Mouse (Mus musculus): Measurements from ENCODE around the gene Tbata. TPM values are rescaled to one million over a fixed set of nuclear protein-coding genes. Genes with fewer than 3 reads are reported as not detected.

The Tbata gene
- polyA plus RNA-seq, 1 experiment = not detected

DNA sequence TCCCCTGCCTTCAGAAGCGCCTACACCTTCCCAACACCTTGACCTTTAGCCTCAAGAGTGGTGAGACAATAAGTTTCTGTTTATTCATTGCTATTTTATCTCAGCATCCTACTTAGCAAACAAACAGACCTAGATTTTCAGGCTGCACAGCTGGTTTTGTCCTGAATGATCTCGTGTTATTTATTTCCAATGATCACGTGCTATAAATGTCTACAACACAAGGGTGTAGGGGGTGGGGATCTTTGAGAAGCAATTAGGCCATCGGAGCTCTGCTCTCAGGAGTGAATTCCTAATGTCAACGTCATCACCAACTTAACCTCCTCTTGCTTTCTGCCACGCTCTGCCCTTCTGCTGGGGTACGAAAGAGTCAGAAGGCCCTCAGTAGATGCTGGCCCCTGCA is 11.7 kb upstream of the Tbata start:
- H3K27me3 ChIP-seq (ENCODE audit: control insufficient read depth, insufficient read depth, low read length) = no peaks in the 10 kb centered on the region
- DNase-seq (ENCODE audit: low read depth in 1 of 2, low spot score in 2 of 2) = no peak
- H3K4me1 ChIP-seq (ENCODE audit: control insufficient read depth, insufficient read depth, insufficient read length) = no peaks in the 10 kb centered on the region
- H3K36me3 ChIP-seq (ENCODE audit: control insufficient read depth, insufficient read depth, low read length) = no peaks in the 10 kb centered on the region
- no peak overlapping the region for H3K4me3 ChIP-seq (ENCODE audit: extremely low read depth, insufficient read depth, insufficient read length)
- TF ChIP-seq CTCF (IDR thresholded peaks at IDR 0.05; ENCODE audit: extremely low read depth, insufficient read depth, insufficient read length, insufficient replicate concordance) (no peak), POLR2A (IDR thresholded peaks at IDR 0.05; ENCODE audit: low read depth, low read length) (no peak)
- H3K27ac ChIP-seq (ENCODE audit: insufficient read depth, low read length) = no peak overlapping the region
- WGBS = 86% methylated on average over 7 of the region's 7 CpGs

DNA sequence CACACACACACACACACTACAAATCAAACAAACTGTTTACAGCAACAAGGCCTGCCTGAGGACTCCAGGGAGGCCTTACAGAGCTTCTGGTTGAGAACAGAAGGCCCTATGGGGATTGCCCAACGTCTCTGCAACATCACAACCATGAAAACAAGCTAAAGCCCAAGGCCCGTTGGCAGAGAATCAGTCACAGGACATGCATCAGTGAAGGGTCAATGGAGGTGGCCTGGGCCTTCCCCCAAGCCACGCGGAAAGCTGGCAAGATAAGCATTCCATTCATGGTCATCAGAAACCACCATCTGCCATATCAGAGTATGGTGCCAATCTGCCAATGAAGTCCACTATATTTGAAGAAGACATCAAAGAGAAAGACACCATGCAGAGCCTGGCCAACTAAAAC is 11.1 kb upstream of the Tbata start:
- DNase-seq (ENCODE audit: low read depth in 1 of 2, low spot score in 2 of 2) = no peak

DNA sequence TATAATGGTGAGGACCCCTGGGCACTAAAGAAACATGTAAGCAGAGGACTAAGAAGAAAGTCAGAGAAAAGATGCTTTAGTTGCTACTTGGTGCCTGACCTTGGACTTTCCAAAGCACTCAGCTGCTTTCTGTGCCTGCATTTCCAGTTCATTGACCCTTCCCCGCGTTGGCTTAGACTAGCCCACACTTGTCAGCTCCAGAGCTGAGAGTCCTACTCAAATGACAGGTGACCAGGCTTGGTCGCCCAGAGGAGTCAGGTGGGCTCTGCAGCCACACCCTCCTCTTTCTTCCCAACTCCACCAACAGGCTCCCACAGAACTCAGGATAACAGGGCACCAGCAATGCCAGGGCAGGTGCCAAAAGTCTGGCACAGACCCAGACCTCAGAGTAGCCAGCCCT is 9.4 kb upstream of the Tbata start:
- Histone ChIP-seq H3K4me1 (ENCODE audit: control insufficient read depth, insufficient read depth, insufficient read length) (no peaks in the 10 kb centered on the region), H3K27me3 (ENCODE audit: control insufficient read depth, insufficient read depth, low read length) (no peaks in the 10 kb centered on the region), H3K4me3 (ENCODE audit: extremely low read depth, insufficient read depth, insufficient read length) (no peak overlapping the region), H3K36me3 (ENCODE audit: control insufficient read depth, insufficient read depth, low read length) (no peaks in the 10 kb centered on the region), H3K27ac (ENCODE audit: insufficient read depth, low read length) (no peak overlapping the region)
- no peak for DNase-seq (ENCODE audit: low read depth in 1 of 2, low spot score in 2 of 2)
- 85% methylated on average over 3 of the region's 3 CpGs for WGBS
- TF ChIP-seq CTCF (IDR thresholded peaks at IDR 0.05; ENCODE audit: extremely low read depth, insufficient read depth, insufficient read length, insufficient replicate concordance) (no peak), POLR2A (IDR thresholded peaks at IDR 0.05; ENCODE audit: low read depth, low read length) (no peak)

More for the DNA sequence above, 11.1 kb upstream of the Tbata start:
- TF ChIP-seq POLR2A (IDR thresholded peaks at IDR 0.05; ENCODE audit: low read depth, low read length) (no peak), CTCF (IDR thresholded peaks at IDR 0.05; ENCODE audit: extremely low read depth, insufficient read depth, insufficient read length, insufficient replicate concordance) (no peak)
- H3K4me3 ChIP-seq (ENCODE audit: extremely low read depth, insufficient read depth, insufficient read length) = no peak overlapping the region
- no peak overlapping the region for H3K27ac ChIP-seq (ENCODE audit: insufficient read depth, low read length)
- no peaks in the 10 kb centered on the region for H3K4me1 ChIP-seq (ENCODE audit: control insufficient read depth, insufficient read depth, insufficient read length)
- no peaks in the 10 kb centered on the region for H3K27me3 ChIP-seq (ENCODE audit: control insufficient read depth, insufficient read depth, low read length)
- 89% methylated on average over 4 of the region's 4 CpGs for WGBS
- H3K36me3 ChIP-seq (ENCODE audit: control insufficient read depth, insufficient read depth, low read length) = no peaks in the 10 kb centered on the region

DNA sequence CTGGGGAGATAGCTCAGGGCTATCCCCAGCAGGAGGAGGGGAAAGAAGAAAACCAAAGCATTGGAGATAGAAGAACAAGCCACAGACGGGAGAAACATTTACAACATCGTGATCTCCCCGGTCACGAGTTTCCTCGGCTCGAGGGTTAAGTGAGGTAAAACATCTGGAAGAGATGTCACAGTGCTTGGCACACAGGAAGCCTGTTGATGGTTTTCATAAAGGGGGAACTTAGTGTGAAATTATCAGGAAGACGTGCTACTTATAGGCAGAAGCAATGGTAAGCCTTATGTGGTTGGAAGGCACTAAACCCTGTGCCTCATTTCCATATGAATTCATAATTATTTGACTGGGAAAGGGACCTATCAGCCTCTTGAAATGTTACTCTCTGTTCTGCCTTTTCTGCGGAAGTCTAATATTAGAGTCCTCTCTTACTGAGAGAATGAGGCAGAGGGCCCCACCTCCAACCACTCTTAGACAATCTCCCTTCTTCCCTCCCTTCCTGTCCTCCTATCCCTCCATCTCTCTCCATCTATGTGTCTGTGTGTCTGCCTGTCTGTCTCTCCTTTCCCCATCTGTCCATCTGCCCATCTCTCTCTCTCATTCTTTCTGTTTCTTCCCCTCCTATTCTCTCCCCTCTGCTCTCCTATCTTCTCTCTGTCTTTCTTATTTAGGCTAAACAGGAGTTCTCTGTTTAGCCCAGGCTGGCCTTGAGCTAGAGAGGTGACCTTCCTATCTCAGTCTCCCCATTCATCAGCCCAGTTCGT is 4.2 kb upstream of the Tbata start:
- Histone ChIP-seq H3K27me3 (ENCODE audit: control insufficient read depth, insufficient read depth, low read length) (no peaks in the 10 kb centered on the region), H3K4me3 (ENCODE audit: extremely low read depth, insufficient read depth, insufficient read length) (no peak overlapping the region), H3K36me3 (ENCODE audit: control insufficient read depth, insufficient read depth, low read length) (no peaks in the 10 kb centered on the region), H3K4me1 (ENCODE audit: control insufficient read depth, insufficient read depth, insufficient read length) (no peaks in the 10 kb centered on the region; the same call in 1 of the 2 replicates), H3K27ac (ENCODE audit: insufficient read depth, low read length) (no peak overlapping the region)
- DNase-seq (ENCODE audit: low read depth in 1 of 2, low spot score in 2 of 2) = no peak
- no peak for TF ChIP-seq CTCF (IDR thresholded peaks at IDR 0.05; ENCODE audit: extremely low read depth, insufficient read depth, insufficient read length, insufficient replicate concordance)
- TF ChIP-seq POLR2A (IDR thresholded peaks at IDR 0.05; ENCODE audit: low read depth, low read length) = no peak
- 15% methylated on average over 9 of the region's 9 CpGs for WGBS

DNA sequence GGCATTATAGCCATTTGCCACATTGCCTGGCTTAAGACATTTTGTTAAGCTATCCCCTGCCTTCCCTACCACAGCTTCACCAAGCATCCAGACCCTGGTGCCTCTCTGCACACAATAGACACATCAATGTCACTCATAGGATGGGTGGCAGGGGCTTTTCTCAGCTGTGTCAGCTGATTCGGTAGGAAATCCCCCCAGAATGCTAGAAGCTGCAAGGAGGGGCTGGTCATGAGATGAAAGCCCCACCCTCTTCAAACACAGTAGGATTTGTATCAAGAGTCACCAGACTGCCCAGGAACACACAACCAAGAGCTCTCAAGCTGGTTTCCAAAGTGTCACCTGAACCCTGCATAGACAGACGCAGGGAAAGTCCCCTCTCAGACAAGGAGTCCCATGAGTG is 3.4 kb upstream of the Tbata start:
- H3K27me3 ChIP-seq (ENCODE audit: control insufficient read depth, insufficient read depth, low read length) = no peaks in the 10 kb centered on the region
- no peak for TF ChIP-seq POLR2A (IDR thresholded peaks at IDR 0.05; ENCODE audit: low read depth, low read length)
- no peak for TF ChIP-seq CTCF (IDR thresholded peaks at IDR 0.05; ENCODE audit: extremely low read depth, insufficient read depth, insufficient read length, insufficient replicate concordance)
- WGBS = 71% methylated on average over 2 of the region's 2 CpGs
- no peak overlapping the region for H3K27ac ChIP-seq (ENCODE audit: insufficient read depth, low read length)
- no peaks in the 10 kb centered on the region for H3K36me3 ChIP-seq (ENCODE audit: control insufficient read depth, insufficient read depth, low read length)
- H3K4me3 ChIP-seq (ENCODE audit: extremely low read depth, insufficient read depth, insufficient read length) = no peak overlapping the region
- DNase-seq (ENCODE audit: low read depth in 1 of 2, low spot score in 2 of 2) = no peak
- no peaks in the 10 kb centered on the region; the same call in 1 of the 2 replicates for H3K4me1 ChIP-seq (ENCODE audit: control insufficient read depth, insufficient read depth, insufficient read length)

DNA sequence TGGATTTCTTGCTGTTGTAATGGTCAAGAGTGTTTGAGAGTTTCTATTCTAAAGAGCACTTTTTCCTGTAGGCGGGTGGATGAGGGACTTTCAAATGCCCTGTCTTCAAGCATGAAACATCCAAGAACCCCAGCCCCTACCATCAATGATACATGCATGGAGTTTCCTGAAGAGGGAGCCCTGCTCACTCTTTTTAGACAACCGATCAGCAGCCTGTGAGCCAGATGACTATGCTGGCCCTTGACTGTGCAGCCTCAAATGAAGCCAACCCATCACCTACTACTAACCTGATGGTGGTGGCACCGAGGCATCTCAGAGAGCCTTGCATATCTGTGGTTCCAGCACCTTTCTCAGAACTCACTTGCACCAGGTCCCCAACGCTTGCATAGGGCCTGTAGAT is 742 bp downstream of the Tbata start:
- Histone ChIP-seq H3K36me3 (ENCODE audit: control insufficient read depth, insufficient read depth, low read length) (no peaks in the 10 kb centered on the region), H3K27ac (ENCODE audit: insufficient read depth, low read length) (no peak overlapping the region), H3K4me1 (ENCODE audit: control insufficient read depth, insufficient read depth, insufficient read length) (peaks cover 2% of the 10 kb centered on the region; the same call in 1 of the 2 replicates), H3K4me3 (ENCODE audit: extremely low read depth, insufficient read depth, insufficient read length) (no peak overlapping the region), H3K27me3 (ENCODE audit: control insufficient read depth, insufficient read depth, low read length) (no peaks in the 10 kb centered on the region)
- TF ChIP-seq POLR2A (IDR thresholded peaks at IDR 0.05; ENCODE audit: low read depth, low read length) (no peak), CTCF (IDR thresholded peaks at IDR 0.05; ENCODE audit: extremely low read depth, insufficient read depth, insufficient read length, insufficient replicate concordance) (no peak)
- no peak for DNase-seq (ENCODE audit: low read depth in 1 of 2, low spot score in 2 of 2)
- 73% methylated on average over 4 of the region's 4 CpGs for WGBS
